Mouse (Mus musculus) C2C12 (cell line): ENCODE measurements at regions not wholly inside any gene's neighbourhood (a gene's known extent, or its start where the extent isn't known, plus 50 kb on each side); places are given as distances from the start of the nearest gene placed in this dataset.
A peak's percentile ranks its signal among the peaks of the same experiment; 100 is the strongest.

ENCODE experiments used
- H3K27me3 ChIP-seq: one replicate; pipeline ENCODE4 v1.6.1; 2011; ENCODE audit not compliant: control insufficient read depth, insufficient read depth, insufficient read length
- H3K36me3 ChIP-seq: one replicate; pipeline ENCODE4 v1.6.1; 2011; ENCODE audit not compliant: control insufficient read depth, insufficient read depth
- H3K4me3 ChIP-seq: one replicate; pipeline ENCODE4 v1.5.1; 2011; ENCODE audit warnings: mild to moderate bottlenecking, control low read depth; ENCODE audit not compliant: poor library complexity, insufficient read depth, severe bottlenecking
- H3K79me2 ChIP-seq: one replicate; pipeline ENCODE4 v1.6.1; 2011; ENCODE audit not compliant: control insufficient read depth, insufficient read depth
- H3K79me3 ChIP-seq: one replicate; pipeline ENCODE4 v1.6.1; 2011; ENCODE audit warnings: low read depth, control low read depth
- H3ac ChIP-seq: one replicate; pipeline ENCODE3; 2011; ENCODE audit warnings: low read depth; ENCODE audit not compliant: control insufficient read depth, insufficient read length
- CEBPB ChIP-seq: IDR thresholded peaks from one replicate; pipeline ENCODE4 v1.6.1; 2011; ENCODE audit warnings: low read depth, mild to moderate bottlenecking, control low read depth, moderate library complexity
- CTCF ChIP-seq: IDR thresholded peaks from one replicate; pipeline ENCODE4 v1.5.1; 2011; ENCODE audit not compliant: control insufficient read depth, insufficient read depth, insufficient read length
- FOSL1 ChIP-seq: IDR thresholded peaks from one replicate; pipeline ENCODE4 v1.8.0; 2011; ENCODE audit warnings: mild to moderate bottlenecking, low read length; ENCODE audit not compliant: poor library complexity, insufficient read depth, severe bottlenecking
- MAX ChIP-seq: IDR thresholded peaks from one replicate; pipeline ENCODE4 v1.6.1; 2011; ENCODE audit warnings: mild to moderate bottlenecking, control low read depth
- MYOD1 ChIP-seq: IDR thresholded peaks from one replicate; pipeline ENCODE4 v1.6.1; 2011; ENCODE audit warnings: low read depth; ENCODE audit not compliant: control insufficient read depth, insufficient read length
- MYOG ChIP-seq: IDR thresholded peaks from one replicate; pipeline ENCODE4 v1.6.1; 2011; ENCODE audit not compliant: control insufficient read depth, insufficient read length; ENCODE audit errors: extremely low read depth
- USF1 ChIP-seq: IDR thresholded peaks from one replicate; pipeline ENCODE4 v1.6.1; 2011; ENCODE audit warnings: low read depth, mild to moderate bottlenecking, control low read depth, moderate library complexity

- H3K4me3 ChIP-seq, result no peak overlapping the region
- H3K36me3 ChIP-seq, result no peaks in the 10 kb centered on the region
- no peaks in the 10 kb centered on the region for H3K79me3 ChIP-seq
- H3ac ChIP-seq, result no peak overlapping the region
- TF ChIP-seq MYOD1 (no peak), FOSL1 (no peak), CEBPB (no peak), MYOG (no peak), CTCF (no peak), USF1 (no peak), MAX (no peak)
- H3K27me3 ChIP-seq, result no peaks in the 10 kb centered on the region
- H3K79me2 ChIP-seq, result no peaks in the 10 kb centered on the region
Observed at GRCm38 (mm10) chr11:7852612-7853011, 638.9 kb upstream of the Igfbp3 start.

- no peaks in the 10 kb centered on the region for H3K79me2 ChIP-seq
- no peaks in the 10 kb centered on the region for H3K36me3 ChIP-seq
- H3ac ChIP-seq, result no peak overlapping the region
- no peak overlapping the region for H3K4me3 ChIP-seq
- H3K79me3 ChIP-seq, result no peaks in the 10 kb centered on the region
- H3K27me3 ChIP-seq, result no peaks in the 10 kb centered on the region
- no peak for TF ChIP-seq FOSL1
- TF ChIP-seq USF1, result no peak
Observed at GRCm38 (mm10) chr11:7838311-7839237, 624.9 kb upstream of the Igfbp3 start.

- no peak for TF ChIP-seq MYOG
- no peak for TF ChIP-seq USF1
- TF ChIP-seq MYOD1, result no peak
- TF ChIP-seq CEBPB, result peak; percentile 54
- Histone ChIP-seq H3ac (no peak overlapping the region), H3K79me3 (no peaks in the 10 kb centered on the region), H3K79me2 (no peaks in the 10 kb centered on the region), H3K36me3 (no peaks in the 10 kb centered on the region), H3K27me3 (no peaks in the 10 kb centered on the region), H3K4me3 (no peak overlapping the region)
Observed at GRCm38 (mm10) chr11:7837486-7837885, 623.8 kb upstream of the Igfbp3 start.

- no peaks in the 10 kb centered on the region for H3K36me3 ChIP-seq
Observed at GRCm38 (mm10) chr11:7834151-7834550, 620.4 kb upstream of the Igfbp3 start.

GRCm38 (mm10) chr11:7832376-7832775 is 618.7 kb upstream of the Igfbp3 start:
- no peaks in the 10 kb centered on the region for H3K79me2 ChIP-seq
- TF ChIP-seq FOSL1 (no peak), CEBPB (no peak), MYOD1 (no peak), MAX (no peak), MYOG (no peak), CTCF (no peak), USF1 (no peak)
- H3ac ChIP-seq, result no peak overlapping the region
- no peaks in the 10 kb centered on the region for H3K27me3 ChIP-seq
- no peak overlapping the region for H3K4me3 ChIP-seq
- H3K36me3 ChIP-seq, result no peaks in the 10 kb centered on the region
- no peaks in the 10 kb centered on the region for H3K79me3 ChIP-seq

More at GRCm38 (mm10) chr11:7834151-7834550, 620.4 kb upstream of the Igfbp3 start:
- Histone ChIP-seq H3K79me2 (no peaks in the 10 kb centered on the region), H3ac (no peak overlapping the region), H3K4me3 (no peak overlapping the region), H3K79me3 (no peaks in the 10 kb centered on the region), H3K27me3 (no peaks in the 10 kb centered on the region)
- TF ChIP-seq MYOD1, result no peak
- no peak for TF ChIP-seq CEBPB
- no peak for TF ChIP-seq MYOG
- no peak for TF ChIP-seq FOSL1
- no peak for TF ChIP-seq USF1
- TF ChIP-seq MAX, result no peak
- no peak for TF ChIP-seq CTCF

- no peaks in the 10 kb centered on the region for H3K79me3 ChIP-seq
- no peaks in the 10 kb centered on the region for H3K36me3 ChIP-seq
- no peaks in the 10 kb centered on the region for H3K79me2 ChIP-seq
- TF ChIP-seq USF1 (no peak), CEBPB (no peak), MYOG (no peak), FOSL1 (no peak), MYOD1 (no peak), CTCF (no peak), MAX (no peak)
- H3K27me3 ChIP-seq, result no peaks in the 10 kb centered on the region
- H3K4me3 ChIP-seq, result no peak overlapping the region
- no peak overlapping the region for H3ac ChIP-seq
Observed at GRCm38 (mm10) chr11:7829770-7830169, 616.0 kb upstream of the Igfbp3 start.
